17 mouse cellular contexts compared by ENCODE assay signal in genomic region chr6:118366196-118366595, GRCm38 (mm10).
"Had no signal": no experiment of that assay in that cellular context is flagged by ENCODE, and none has a peak within 500 bp of the region (broad histone marks: within the 10 kb centered on the region; RNA-seq: fewer than 3 reads in every experiment).

No protein-coding gene starts in this region.

- H3K27me3 ChIP-seq: limb, embryonic 13.5 days; midbrain, embryonic 12.5 days; neural tube, embryonic 12.5 days had no signal

- DNase-seq: kidney, adult 11 months; kidney, adult 9 months; kidney, postnatal 36 days; layer of hippocampus, adult 9-11 months; layer of hippocampus, postnatal 36 days; left cerebral cortex, postnatal 4 days; lung, embryonic 14.5 days; lung, postnatal 10 days; lung, postnatal 4 days; right cerebral cortex, postnatal 25 days; thymus, adult 18-20 months; thymus, postnatal 25 days had no signal

- H3K4me1 ChIP-seq: limb, embryonic 13.5 days; midbrain, embryonic 12.5 days; neural tube, embryonic 12.5 days had no signal

- H3K9ac ChIP-seq: limb, embryonic 13.5 days; lung, embryonic 14.5 days; midbrain, embryonic 12.5 days; neural tube, embryonic 12.5 days had no signal

- H3K36me3 ChIP-seq: limb, embryonic 13.5 days; midbrain, embryonic 12.5 days; neural tube, embryonic 12.5 days had no signal

- H3K27ac ChIP-seq: kidney, postnatal 0 days; limb, embryonic 13.5 days; midbrain, embryonic 12.5 days; neural tube, embryonic 12.5 days had no signal

- H3K4me3 ChIP-seq: limb, embryonic 13.5 days; midbrain, embryonic 12.5 days; neural tube, embryonic 12.5 days had no signal

- H3K9me3 ChIP-seq: limb, embryonic 13.5 days had no signal

- H3K4me2 ChIP-seq: limb, embryonic 13.5 days; lung, embryonic 14.5 days; midbrain, embryonic 12.5 days; neural tube, embryonic 12.5 days had no signal

- ATAC-seq: midbrain, embryonic 16.5 days had no signal
